Mouse (Mus musculus) telencephalon, adult 2 months (tissue): ENCODE measurements around the gene Tango6.

Experiments used
- DNase-seq: peaks from one replicate; pipeline ENCODE4 v3.0.0-alpha.2; 2011; ENCODE audit warnings: low read depth, low spot score

Tango6 gene

DNA sequence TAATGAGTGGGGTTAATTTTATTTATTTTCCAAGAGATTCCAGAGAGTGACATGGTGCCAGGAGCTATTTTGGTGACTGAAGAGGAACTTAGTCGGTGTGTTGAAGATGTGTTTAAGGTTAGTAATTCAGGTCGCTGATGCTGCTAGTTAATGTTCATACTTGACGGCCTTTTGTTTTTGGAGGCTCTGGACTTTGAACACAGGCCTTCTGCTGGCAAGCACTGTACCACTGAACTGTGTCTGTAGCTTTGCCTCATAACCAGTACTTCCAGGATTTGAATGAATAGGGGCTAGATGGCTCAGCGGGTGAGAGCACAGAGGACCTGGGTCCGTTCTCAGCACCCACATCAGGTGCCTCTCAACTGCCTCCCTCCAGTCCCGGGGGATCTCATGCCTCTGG, 17.3 kb downstream of the Tango6 start:
- DNase-seq, result no peak

DNA sequence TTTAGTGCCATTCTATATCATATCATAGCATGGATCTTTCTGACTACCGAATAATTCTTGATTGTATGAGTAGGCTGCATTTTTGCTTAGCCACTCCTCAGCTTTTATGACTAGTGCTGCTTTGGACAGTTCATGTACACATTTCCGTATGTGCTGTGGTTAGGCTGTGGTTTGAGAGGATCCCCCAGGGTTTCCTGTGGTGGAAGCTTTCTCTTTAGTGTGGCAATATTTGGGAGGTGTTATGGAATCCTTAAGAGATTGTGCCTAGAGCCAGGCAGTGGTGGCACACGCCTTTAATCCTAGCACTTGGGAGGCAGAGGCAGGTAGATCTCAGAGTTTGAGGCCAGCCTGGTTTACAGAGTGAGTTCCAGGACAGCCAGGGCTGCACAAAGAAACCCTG, 18.5 kb downstream of the Tango6 start:
- DNase-seq, result no peak

DNA sequence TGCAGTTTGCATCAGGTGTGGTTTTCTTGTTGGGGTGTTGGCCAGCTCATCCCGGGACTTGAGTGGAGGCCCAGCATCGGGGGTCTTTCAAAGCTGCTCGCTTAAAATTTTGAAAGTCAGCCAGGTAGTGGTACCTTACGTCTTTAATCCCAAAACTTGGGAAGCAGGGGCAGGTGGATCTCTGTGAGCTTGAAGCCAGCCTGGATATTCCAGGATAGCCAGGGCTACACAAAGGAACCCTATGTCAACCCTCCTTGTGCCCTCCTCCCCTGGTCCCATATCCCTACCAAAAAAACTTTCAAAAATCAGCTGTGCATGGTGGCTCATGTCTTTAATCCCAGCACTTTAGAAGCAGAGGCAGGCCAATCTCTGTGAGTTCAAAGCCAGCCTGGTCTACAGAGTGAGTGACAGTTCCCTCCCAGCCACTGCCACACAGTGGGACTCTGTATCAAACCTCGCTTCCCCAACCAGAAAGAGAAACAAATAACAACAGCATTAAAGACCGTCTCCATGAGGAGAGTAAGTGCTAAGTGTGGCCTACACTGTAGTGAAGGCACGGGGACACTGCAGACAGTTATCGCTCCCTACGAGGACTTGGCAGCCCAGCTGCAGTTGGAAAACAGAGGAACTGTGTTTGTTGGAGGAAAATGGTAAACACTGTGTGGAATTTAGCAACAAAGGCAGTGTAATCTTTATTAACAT, 21.5 kb downstream of the Tango6 start:
- no peak for DNase-seq

DNA sequence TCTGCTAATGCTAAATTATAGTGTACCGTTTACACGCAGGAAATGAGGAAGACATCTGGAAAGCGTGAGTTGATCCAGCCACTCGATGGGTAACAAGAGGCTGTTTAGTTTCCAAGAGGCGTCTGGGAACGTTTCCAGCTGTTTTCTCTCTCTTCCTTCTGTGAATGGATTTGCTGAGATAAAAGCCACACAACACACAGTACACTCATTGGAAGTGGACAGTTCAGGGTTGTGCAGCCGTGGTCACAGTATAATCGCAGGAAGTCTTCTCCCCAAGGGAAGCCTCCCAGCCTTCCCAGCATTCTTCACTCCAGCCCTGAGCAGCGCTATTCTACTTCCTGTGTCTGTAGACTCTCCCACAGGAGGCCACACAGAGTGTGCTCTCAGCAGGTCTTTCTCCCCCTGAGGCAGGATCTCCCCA, 22.0 kb downstream of the Tango6 start:
- DNase-seq, result peak; percentile 47

DNA sequence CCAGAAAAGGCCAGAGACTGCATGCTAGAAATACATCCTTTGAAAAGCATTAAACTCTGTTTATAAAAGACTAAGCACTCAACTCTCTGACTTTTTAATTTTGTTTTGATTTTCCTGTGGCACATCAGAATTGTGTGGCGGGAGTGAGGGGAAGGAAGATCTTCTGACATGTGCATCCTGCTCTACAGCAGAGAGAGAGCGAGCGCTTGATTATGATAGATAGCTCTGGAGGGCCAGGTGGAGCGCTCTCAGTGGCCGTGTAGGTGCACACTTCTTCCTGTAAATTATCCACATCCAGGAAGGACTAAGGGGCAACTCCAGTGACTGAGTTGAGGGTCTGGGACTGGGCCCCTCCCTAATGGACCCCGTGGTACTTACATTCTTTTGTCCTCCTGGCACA, 23.3 kb downstream of the Tango6 start:
- DNase-seq, result no peak

DNA sequence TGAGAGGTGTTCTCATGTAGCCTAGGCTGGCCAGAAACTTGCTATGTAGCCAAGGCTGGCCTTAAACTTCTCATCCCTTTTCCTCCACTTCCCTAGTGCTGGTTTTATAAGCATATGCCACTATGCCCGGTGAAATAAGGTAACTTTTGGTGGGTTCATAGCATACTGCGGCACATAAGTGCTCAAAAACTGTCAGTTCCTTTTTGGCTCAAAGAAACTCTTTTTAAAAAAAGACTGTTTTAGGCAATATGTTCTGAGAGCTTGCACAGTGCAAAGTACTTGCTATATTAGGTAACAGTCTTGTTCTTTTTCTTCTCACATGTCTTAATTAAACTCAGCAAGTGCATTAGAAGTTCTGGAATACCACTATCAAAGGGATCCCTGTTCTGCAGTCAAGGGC, 27.1 kb downstream of the Tango6 start:
- DNase-seq, result peak; percentile 57

DNA sequence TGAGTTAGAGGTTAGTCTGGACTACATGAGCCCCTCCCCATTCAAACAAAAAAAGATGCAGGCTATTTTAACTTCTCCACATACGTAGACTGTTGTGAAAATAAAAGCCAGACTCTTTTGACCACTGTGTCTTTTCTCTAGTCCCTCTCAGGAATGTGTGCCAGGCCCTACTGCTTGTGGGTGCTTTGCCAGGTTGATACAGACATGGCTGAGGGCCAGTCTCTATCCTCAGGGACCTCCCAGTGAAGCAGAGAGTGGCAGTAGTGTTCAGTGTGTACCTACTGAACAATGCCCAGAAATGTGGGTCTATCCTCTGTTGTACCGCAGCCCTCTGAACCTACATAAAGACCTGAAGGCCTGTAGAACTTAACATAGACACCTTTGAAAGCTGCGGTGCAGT, 29.6 kb downstream of the Tango6 start:
- no peak for DNase-seq

DNA sequence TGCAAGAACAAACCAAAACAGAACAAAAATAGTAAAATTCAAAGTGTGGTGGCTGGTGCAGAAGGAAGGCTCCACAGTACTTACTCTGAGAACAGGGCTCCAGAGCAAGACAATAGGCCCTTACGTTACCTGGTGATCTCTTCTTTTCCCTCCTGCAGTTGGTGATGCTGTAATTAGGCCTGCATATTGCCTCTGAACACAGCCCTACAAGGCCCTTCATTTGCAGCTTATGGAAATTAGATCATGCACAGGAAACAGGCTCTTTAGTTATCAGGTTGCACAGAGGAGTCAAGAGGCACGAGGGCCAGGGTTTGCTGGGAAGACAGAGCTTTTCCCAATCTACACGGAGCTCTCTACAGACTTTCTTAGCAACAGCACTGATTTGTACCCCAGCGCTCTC, 31.4 kb downstream of the Tango6 start:
- no peak for DNase-seq

DNA sequence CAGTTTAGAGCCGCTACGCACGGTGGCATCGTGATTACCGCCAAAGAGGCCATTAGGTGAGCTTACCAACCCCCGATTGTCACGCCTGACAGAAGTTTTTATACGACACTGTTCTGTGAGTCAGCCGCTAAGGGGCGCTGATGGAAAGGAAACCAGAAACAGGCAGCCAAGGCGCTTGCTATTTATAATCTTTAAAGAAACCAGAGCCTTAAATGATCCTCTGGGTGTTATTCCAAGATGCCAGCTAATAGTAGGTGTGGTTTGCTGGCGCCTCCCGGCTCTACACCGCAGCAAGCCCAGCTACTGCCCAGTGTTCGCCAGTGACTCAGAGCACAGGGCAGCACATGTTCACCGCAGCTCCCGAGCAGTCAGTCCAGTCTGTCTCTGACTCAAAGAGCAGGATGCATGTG, 35.2 kb downstream of the Tango6 start:
- peak; percentile 77 for DNase-seq

DNA sequence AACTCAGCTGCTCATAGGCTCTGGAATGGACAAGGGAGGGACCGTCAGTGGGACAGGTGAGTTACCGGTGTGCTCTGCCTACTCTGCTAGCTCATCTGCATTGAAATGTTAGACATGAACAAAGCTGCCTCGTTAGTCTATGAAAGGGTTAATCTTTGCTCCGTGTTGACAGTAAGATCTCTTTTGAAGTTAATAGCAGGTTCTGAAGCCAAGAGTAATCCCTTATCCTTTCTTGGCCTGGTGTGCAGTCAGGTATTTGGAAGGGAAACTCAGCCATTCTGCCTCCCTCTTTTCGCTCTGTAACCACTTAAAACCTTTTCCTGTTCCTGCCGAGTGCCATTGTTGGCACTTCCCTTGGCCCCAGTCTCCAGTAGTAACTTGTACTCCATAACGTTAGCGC, 38.1 kb downstream of the Tango6 start:
- DNase-seq, result no peak

DNA sequence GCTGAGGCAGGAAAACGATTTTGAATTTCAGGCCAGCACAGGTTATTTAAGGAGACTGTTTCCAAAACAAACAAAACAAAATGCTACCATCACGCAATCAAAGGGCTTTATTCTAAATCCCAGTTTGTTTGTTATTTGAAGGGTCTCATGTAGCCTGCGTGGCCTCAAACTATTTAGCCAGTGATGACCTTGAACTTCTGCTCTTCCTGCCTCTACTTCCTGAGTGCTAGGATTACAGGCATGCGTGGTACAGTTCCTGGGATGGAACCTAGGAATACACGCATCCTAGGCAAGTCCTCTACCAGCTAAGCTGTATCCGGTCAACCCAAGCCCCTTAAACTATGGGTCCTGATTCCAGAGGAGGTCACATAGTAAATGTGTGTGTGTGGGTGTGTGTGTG, 39.6 kb downstream of the Tango6 start:
- no peak for DNase-seq

DNA sequence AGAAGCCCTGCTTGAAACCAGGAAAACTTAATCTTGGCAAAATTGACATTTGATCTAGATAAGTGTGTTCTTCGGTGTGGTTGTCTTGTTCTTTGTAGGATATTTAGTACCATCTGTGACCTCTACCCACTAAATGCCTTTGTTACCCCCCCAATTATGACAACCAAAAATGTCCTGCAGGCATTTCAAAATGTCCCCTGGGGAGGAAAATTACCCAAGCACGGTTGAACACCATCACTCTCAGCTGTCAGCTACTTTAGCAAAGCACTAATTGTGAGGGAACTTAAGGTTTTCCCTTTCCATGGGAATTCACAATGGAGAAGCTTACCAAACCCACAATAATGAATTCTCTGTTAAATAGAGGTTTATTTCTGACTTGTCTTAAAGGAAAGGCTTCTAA, 41.1 kb downstream of the Tango6 start:
- no peak for DNase-seq

DNA sequence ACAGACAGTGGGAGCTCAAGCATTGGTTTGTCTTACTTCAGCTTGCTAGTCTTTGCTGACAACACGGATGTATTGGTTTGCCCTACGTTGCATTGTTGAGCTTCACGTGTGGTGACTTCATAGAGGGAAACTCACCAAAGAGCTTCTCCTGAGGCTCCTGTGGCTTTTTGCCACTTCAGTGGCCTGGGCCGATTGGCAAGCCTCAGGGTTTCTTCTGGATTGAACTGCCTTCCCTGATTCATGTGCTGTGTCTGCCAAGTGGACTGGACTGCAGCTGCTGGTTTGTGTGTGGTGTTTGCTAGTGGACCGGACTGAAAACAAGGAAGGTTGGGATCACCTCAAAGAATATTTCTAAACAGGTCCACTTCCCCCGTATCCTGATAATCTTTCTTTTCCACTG, 43.7 kb downstream of the Tango6 start:
- DNase-seq, result no peak

DNA sequence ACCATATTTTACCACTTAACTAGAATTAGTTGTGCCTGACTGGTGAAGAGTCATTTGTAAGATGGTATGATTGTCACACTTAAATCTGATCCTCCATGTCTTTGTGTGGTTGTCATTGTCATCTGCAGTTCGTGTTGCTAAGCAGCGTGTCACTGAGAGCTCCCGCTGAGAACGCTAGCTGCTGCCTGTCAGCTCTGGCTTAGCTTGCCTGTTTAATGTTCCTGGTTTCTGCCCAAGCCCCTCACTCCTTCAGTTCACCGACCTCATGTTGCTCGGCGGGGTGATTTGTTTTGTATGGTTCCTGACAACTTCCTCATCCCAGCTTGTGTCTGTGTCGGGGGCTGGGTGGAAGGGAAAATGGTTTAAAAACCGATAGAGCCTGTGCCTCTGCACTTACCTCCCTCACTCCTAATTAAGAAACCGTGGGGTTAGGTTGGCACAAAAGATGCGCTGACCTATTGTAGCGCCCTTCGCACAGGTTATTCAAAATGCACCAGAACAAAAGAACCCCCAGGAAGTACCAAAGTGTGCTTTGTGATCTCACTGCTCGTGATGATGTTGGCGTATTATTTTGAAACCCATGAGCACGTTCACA, 44.5 kb downstream of the Tango6 start:
- DNase-seq, result no peak

DNA sequence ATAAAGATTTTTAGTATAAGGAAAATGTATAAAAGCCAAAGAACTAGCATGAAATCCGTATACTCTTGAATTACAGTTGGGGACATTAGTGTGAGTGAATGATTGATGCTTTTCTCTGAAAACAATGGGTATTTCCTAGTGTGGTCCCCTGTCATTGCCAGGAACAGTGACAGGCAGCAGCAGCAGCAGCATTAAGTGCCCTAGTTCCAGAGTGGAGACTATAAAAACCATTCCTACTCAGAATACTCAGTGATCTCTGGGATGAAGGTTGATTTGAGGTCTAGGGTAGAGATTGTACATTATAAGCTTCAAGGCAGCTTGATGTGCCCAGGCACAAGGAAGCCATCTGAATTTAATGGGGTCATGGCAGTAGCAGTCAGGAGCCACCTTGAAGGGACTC, 45.0 kb downstream of the Tango6 start:
- DNase-seq, result no peak

DNA sequence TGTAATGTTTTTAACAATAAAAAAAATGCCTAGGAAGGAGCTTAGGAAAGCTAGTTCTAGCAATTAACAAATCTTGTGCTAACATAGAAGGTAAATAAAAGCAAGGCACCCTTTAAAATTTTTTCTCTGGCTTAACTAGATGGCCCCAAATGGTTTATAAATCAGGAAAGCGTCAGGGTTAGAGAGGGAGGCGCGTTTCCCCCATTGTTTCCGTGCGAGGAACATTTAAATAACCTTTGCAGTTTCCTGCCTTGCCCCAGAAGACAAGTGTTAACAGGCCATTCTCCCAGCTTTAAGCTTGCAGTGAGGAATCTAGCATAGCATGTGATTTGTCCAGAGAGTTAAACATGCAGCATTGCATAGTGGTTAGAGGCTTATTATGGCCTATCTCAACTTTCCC, 50.1 kb downstream of the Tango6 start:
- no peak for DNase-seq

DNA sequence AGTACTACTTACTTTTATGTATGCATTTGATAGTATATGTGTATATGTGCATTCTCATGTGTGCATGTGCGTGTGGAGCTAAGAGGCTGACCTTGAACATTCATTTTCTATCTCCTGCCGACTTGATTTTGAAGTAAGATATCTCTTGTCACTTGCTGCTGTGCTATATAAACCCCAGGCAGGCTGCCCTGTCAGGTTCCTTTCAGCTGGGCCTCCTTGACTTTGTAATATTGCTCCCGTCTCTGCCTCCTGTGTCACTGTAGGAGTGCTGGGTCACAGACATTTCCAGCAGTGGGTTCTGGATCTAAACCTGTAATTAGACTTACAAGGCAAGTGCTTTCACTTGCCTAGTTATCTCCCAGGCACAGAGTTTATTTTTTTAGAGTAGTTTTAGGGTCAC, 50.8 kb downstream of the Tango6 start:
- DNase-seq, result no peak

DNA sequence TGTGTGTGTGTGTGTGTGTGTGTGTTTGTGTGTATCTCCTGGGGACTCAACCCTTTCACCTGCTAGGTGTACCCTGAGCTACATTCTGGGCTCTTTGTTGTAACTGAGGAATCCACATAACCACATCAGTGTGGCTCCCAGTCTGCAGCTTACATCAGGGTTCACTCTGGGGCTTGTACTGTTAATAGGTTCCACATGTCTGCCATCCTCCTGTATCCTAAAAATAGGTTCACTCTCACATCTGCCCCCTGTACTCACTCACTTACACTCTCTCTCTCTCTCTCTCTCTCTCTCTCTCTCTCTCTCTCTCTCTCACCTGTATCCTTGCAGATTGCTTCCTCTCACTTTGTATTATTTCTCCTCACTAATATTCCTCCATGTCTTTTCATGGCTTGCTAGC, 51.4 kb downstream of the Tango6 start:
- DNase-seq, result no peak

DNA sequence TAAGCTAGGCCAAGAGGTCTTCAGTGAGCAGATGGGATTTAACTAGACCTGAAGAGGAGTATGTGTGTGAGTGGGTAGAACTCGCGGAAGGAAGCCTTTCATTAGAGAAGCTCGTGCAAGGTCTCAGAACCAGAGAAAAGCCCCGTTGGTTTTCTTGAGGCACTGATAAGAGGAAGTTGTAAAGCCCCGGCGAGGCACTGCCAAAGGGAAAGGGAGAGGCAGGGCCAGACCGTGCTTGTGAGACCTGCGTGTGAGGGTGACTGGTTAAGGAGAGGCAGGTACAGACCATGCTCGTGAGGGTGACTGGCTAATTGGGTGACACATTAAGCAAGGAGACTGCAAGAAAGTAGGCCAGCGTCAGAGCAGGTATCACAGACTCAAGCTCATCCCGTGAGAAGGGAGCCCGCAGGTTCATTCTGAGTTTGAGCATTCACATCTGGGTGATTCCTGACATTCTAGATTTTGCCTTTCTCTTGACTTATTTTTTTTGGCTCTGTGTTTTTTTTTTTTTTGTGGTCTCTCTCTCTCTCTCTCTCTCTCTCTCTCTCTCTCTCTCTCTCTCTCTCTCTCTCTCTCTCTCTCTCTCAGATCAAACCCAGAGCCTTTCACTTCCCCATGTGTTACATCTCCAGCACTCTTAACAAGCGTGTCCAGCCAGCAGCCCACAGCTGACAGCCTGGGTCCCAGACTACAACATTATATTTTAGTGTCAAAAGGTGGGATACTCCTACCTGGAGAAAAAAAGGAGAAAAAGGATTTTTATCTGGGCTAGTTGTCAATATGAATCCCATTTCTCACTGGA, 54.2 kb downstream of the Tango6 start:
- no peak for DNase-seq

DNA sequence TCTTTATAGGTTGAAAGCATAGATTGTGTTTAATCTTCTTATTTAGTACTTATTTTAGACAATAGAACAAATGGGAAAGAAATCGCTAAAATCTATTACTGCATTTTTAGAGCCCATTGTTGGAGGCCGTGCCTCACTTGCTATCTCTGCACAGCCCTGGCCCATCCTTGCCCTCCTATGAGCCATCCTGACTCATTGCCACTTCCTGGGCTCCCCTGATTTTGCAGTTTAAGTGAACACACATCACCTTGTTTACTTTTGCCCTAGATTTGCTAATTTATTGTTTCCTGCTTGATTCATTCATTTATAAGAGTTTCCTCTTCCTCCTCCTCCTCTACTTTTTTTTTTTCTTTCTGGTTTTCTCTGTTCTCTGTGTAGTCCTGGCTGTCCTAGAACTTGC, 55.0 kb downstream of the Tango6 start:
- DNase-seq, result no peak

DNA sequence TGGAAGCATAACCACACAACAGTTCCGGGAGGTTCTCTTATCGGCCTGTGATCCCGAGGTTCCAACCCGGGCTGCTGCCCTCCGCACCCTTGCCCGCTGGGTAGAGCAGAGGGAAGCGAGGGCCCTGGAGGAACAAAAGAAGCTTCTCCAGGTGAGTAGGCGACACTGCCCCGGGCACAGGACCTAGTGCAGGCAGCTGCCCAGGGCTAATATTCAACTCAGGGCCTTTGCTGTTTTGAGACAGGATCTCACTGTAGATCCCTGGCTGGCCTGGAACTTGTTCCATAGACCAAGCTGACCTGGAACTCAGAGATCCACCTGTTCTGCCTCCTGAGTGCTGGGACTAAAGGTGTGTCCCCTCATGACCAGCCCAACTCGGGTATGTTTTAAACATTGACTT, 59.5 kb downstream of the Tango6 start:
- DNase-seq, result no peak

DNA sequence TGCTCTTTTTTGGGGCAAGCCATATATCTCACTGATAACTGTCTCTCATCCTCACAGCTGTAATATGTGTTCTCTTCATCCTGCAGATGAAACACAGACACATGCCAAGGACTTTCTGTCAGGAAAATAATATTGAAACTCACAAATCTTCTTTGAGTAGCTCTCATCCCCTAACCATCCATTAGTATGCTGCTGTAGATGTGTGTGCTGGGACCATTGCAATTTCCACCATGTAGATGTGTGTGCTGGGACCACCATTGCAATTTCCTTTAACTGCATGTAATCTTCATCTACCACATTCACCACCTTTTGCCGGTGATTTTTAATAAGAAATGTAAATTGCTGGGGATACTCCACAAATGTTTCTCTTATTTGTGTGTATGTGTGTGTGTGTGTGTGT, 60.5 kb downstream of the Tango6 start:
- DNase-seq, result no peak

DNA sequence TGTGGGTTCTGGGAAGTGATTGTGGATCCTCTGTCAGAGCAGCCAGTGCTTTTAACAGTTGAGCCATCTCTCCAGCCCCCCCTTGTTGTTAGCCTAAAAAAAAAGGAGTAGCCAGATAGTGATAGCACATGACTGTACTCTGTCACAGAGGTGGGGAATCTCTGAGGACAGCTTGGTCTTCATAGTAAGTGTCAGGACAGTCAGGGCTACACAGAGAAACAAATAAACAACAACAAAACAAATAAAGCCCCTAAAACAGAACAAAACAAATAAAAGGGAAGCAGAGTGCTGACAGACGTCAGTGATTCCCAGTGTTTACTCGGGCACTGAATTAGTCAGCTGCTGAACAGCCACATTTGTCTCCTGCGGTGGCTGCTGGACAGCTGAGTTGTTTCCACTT, 70.6 kb downstream of the Tango6 start:
- DNase-seq, result no peak
